Mouse (Mus musculus) heart, embryonic 10.5 days (tissue): Measurements from ENCODE around the gene 9130008F23Rik. TPM values are rescaled to one million over a fixed set of nuclear protein-coding genes. Genes with fewer than 3 reads are reported as not detected.

Experiments used
- DNase-seq: peaks from one replicate; pipeline ENCODE4 v3.0.0-alpha.2; 2017; ENCODE audit warnings: low spot score
- H3K27ac ChIP-seq: fragments of 300-500 bp; sonication (generic); 2 replicates; pipeline ENCODE4 v1.5.1; 2016; ENCODE audit warnings: mild to moderate bottlenecking
- H3K27me3 ChIP-seq: fragments of 300-500 bp; sonication (generic); 2 replicates; pipeline ENCODE4 v1.6.1; 2016; ENCODE audit warnings: mild to moderate bottlenecking; ENCODE audit not compliant: poor library complexity, insufficient read depth, severe bottlenecking
- H3K36me3 ChIP-seq: fragments of 300-500 bp; sonication (generic); 2 replicates; pipeline ENCODE4 v1.6.1; 2016; ENCODE audit warnings: mild to moderate bottlenecking, moderate library complexity
- H3K4me1 ChIP-seq: fragments of 300-500 bp; sonication (generic); 2 replicates; pipeline ENCODE4 v1.6.1; 2016; ENCODE audit warnings: mild to moderate bottlenecking
- H3K4me3 ChIP-seq: fragments of 300-500 bp; sonication (generic); 2 replicates; pipeline ENCODE4 v1.5.1; 2016; ENCODE audit warnings: mild to moderate bottlenecking, moderate library complexity
- H3K9me3 ChIP-seq: fragments of 300-500 bp; sonication (generic); 2 replicates; pipeline ENCODE4 v1.6.1; 2016; ENCODE audit warnings: mild to moderate bottlenecking, moderate library complexity
- WGBS: fragments of 180-500 bp; shearing (Covaris S2); methylation state at CpG from one replicate; pipeline ENCODE4 v1.1.7; 2016; 5-methylcytosine and 5-hydroxymethylcytosine counted together
- polyA plus RNA-seq: library from polyadenylated mRNA; unstranded; fragments of >200 nt; fragmentation: Nextera tagmentation; extraction: Ambion mirVana; gene quantifications from 2 replicates; pipeline ENCODE4 v1.2.1, GENCODE M21; 2016

The 9130008F23Rik gene
- polyA plus RNA-seq, 1 experiment from 2014 or later = 3.3 TPM

- no peak for DNase-seq
- Histone ChIP-seq H3K27ac (no peak overlapping the region), H3K27me3 (no peaks in the 10 kb centered on the region), H3K36me3 (no peaks in the 10 kb centered on the region), H3K4me1 (peaks cover 17% of the 10 kb centered on the region; the same call in 1 of the 2 replicates), H3K9me3 (no peaks in the 10 kb centered on the region), H3K4me3 (peak overlapping the region; percentile 71)
- 30% methylated on average over 3 of the region's 3 CpGs for WGBS
Measured at GRCm38 (mm10) chr17:40877741-40878140, 2.6 kb downstream of the 9130008F23Rik start.

GRCm38 (mm10) chr17:40875568-40875967 is 4.8 kb downstream of the 9130008F23Rik start:
- 89% methylated on average over 1 of the region's 1 CpGs for WGBS
- no peak for DNase-seq
- H3K4me1 ChIP-seq = peaks cover 17% of the 10 kb centered on the region; the same call in 1 of the 2 replicates
- no peaks in the 10 kb centered on the region for H3K36me3 ChIP-seq
- H3K27me3 ChIP-seq = no peaks in the 10 kb centered on the region
- H3K9me3 ChIP-seq = no peaks in the 10 kb centered on the region
- no peak overlapping the region for H3K27ac ChIP-seq
- H3K4me3 ChIP-seq = no peak overlapping the region

GRCm38 (mm10) chr17:40874701-40875100 is 5.7 kb downstream of the 9130008F23Rik start:
- Histone ChIP-seq H3K4me1 (peaks cover 21% of the 10 kb centered on the region; the same call in 1 of the 2 replicates), H3K4me3 (no peak overlapping the region), H3K9me3 (no peaks in the 10 kb centered on the region), H3K27ac (no peak overlapping the region), H3K27me3 (no peaks in the 10 kb centered on the region), H3K36me3 (no peaks in the 10 kb centered on the region)
- 82% methylated on average over 3 of the region's 3 CpGs for WGBS
- DNase-seq = no peak

GRCm38 (mm10) chr17:40873582-40874011 is 6.8 kb downstream of the 9130008F23Rik start:
- 51% methylated on average over 2 of the region's 2 CpGs for WGBS
- peaks cover 31% of the 10 kb centered on the region for H3K4me1 ChIP-seq
- no peak overlapping the region for H3K27ac ChIP-seq
- H3K36me3 ChIP-seq = no peaks in the 10 kb centered on the region
- no peaks in the 10 kb centered on the region for H3K9me3 ChIP-seq
- no peak for DNase-seq
- H3K27me3 ChIP-seq = no peaks in the 10 kb centered on the region
- H3K4me3 ChIP-seq = no peak overlapping the region

- Histone ChIP-seq H3K9me3 (no peaks in the 10 kb centered on the region), H3K4me3 (no peak overlapping the region), H3K36me3 (no peaks in the 10 kb centered on the region), H3K27ac (no peak overlapping the region), H3K27me3 (no peaks in the 10 kb centered on the region), H3K4me1 (peaks cover 24% of the 10 kb centered on the region)
- WGBS = 94% methylated on average over 6 of the region's 6 CpGs
- DNase-seq = no peak
Measured at GRCm38 (mm10) chr17:40872626-40873025, 7.7 kb downstream of the 9130008F23Rik start.

- Histone ChIP-seq H3K4me3 (peak overlapping the region; percentile 20), H3K27me3 (no peaks in the 10 kb centered on the region), H3K27ac (peak overlapping the region; percentile 31), H3K4me1 (peaks cover 15% of the 10 kb centered on the region), H3K9me3 (no peaks in the 10 kb centered on the region), H3K36me3 (no peaks in the 10 kb centered on the region)
- no peak for DNase-seq
- 25% methylated on average over 10 of the region's 10 CpGs for WGBS
Measured at GRCm38 (mm10) chr17:40868952-40869747, 11.2 kb downstream of the 9130008F23Rik start.

- Histone ChIP-seq H3K4me1 (no peaks in the 10 kb centered on the region), H3K27me3 (no peaks in the 10 kb centered on the region), H3K4me3 (no peak overlapping the region), H3K9me3 (no peaks in the 10 kb centered on the region), H3K27ac (no peak overlapping the region), H3K36me3 (no peaks in the 10 kb centered on the region)
- no peak for DNase-seq
Measured at GRCm38 (mm10) chr17:40855065-40855464, 25.3 kb downstream of the 9130008F23Rik start.

GRCm38 (mm10) chr17:40837308-40837707 is 43.1 kb downstream of the 9130008F23Rik start:
- DNase-seq = no peak
- H3K9me3 ChIP-seq = no peaks in the 10 kb centered on the region
- H3K27me3 ChIP-seq = no peaks in the 10 kb centered on the region
- H3K36me3 ChIP-seq = no peaks in the 10 kb centered on the region
- no peak overlapping the region for H3K27ac ChIP-seq
- no peaks in the 10 kb centered on the region for H3K4me1 ChIP-seq
- H3K4me3 ChIP-seq = no peak overlapping the region

- 50% methylated on average over 2 of the region's 2 CpGs for WGBS
- Histone ChIP-seq H3K4me1 (no peaks in the 10 kb centered on the region), H3K9me3 (no peaks in the 10 kb centered on the region), H3K27ac (no peak overlapping the region), H3K4me3 (no peak overlapping the region), H3K27me3 (no peaks in the 10 kb centered on the region), H3K36me3 (no peaks in the 10 kb centered on the region)
- DNase-seq = no peak
Measured at GRCm38 (mm10) chr17:40831870-40832269, 48.5 kb downstream of the 9130008F23Rik start.

Other genes with a start within 250 kb of the 9130008F23Rik start
- gene Esp3, start 248.5 kb downstream of the 9130008F23Rik start, polyA plus RNA-seq = not detected in 2 replicates
- gene Esp1, start 153.4 kb downstream of the 9130008F23Rik start, polyA plus RNA-seq = not detected in 2 replicates
- not detected in 2 replicates for gene Crisp2, start 73.6 kb downstream of the 9130008F23Rik start, polyA plus RNA-seq
- gene Rhag, start 69.4 kb downstream of the 9130008F23Rik start, polyA plus RNA-seq = 17.4 and 19.3 TPM in 2 replicates
- gene Glyatl3, start 33.8 kb upstream of the 9130008F23Rik start, polyA plus RNA-seq = not detected in 2 replicates
- 34.2 and 40.0 TPM in 2 replicates for gene Mut, start 54.1 kb upstream of the 9130008F23Rik start, polyA plus RNA-seq
- 20.6 and 27.0 TPM in 2 replicates for gene Cenpq, start 54.5 kb upstream of the 9130008F23Rik start, polyA plus RNA-seq